Mouse (Mus musculus) myocyte (in vitro differentiated cells): ENCODE measurements around the gene 4930519G04Rik. TPM values are rescaled to one million over a fixed set of nuclear protein-coding genes. Genes with fewer than 3 reads are reported as not detected.

Source experiments
- H3K27me3 ChIP-seq: one replicate; pipeline ENCODE4 v1.6.1; 2011; ENCODE audit not compliant: control insufficient read depth, insufficient read depth, insufficient read length
- H3K36me3 ChIP-seq: one replicate; pipeline ENCODE4 v1.6.1; 2011; ENCODE audit not compliant: control insufficient read depth, insufficient read depth
- H3K4me2 ChIP-seq: one replicate; pipeline ENCODE4 v1.6.1; 2011; ENCODE audit warnings: low read depth, control low read depth
- H3K4me3 ChIP-seq: one replicate; pipeline ENCODE4 v1.5.1; 2011; ENCODE audit warnings: mild to moderate bottlenecking, control low read depth, moderate library complexity
- H3K79me2 ChIP-seq: one replicate; pipeline ENCODE4 v1.6.1; 2011; ENCODE audit not compliant: control insufficient read depth, insufficient read depth
- H3ac ChIP-seq: one replicate; pipeline ENCODE4 v1.6.1; 2011; ENCODE audit not compliant: control insufficient read depth, insufficient read length
- CEBPB ChIP-seq: IDR thresholded peaks from 2 replicates; pipeline ENCODE4 v1.6.1; 2011; ENCODE audit warnings: mild to moderate bottlenecking, moderate library complexity; ENCODE audit not compliant: poor library complexity, insufficient read depth, severe bottlenecking
- E2F4 ChIP-seq: IDR thresholded peaks from one replicate; pipeline ENCODE4 v1.6.1; 2011; ENCODE audit warnings: mild to moderate bottlenecking, control low read depth, moderate library complexity; ENCODE audit not compliant: insufficient read depth
- MAX ChIP-seq: IDR thresholded peaks from one replicate; pipeline ENCODE4 v1.6.1; 2011; ENCODE audit warnings: low read depth, mild to moderate bottlenecking, control low read depth
- MYOD1 ChIP-seq, 3 experiments: IDR thresholded peaks; one replicate each; pipeline ENCODE4 v1.6.1; 2011; ENCODE audit warnings: control low read depth in 2 of 3, low read depth in 2 of 3, mild to moderate bottlenecking in 2 of 3, moderate library complexity in 1 of 3; ENCODE audit not compliant: insufficient read length in 2 of 3, control insufficient read depth in 1 of 3
- MYOG ChIP-seq, 3 experiments: IDR thresholded peaks; one replicate each; pipeline ENCODE4 v1.6.1; 2011; ENCODE audit warnings: control low read depth in 2 of 3, low read depth in 2 of 3, mild to moderate bottlenecking in 2 of 3; ENCODE audit not compliant: insufficient read length in 2 of 3, control insufficient read depth in 1 of 3, insufficient read depth in 1 of 3
- POLR2A ChIP-seq: IDR thresholded peaks from one replicate; pipeline ENCODE4 v1.6.1; 2011; ENCODE audit warnings: low read depth, mild to moderate bottlenecking, control low read depth, moderate library complexity; ENCODE audit not compliant: insufficient read length
- POLR2AphosphoS2 ChIP-seq: IDR thresholded peaks from one replicate; pipeline ENCODE4 v1.6.1; 2011; ENCODE audit warnings: low read depth, control low read depth; ENCODE audit not compliant: insufficient read length
- REST ChIP-seq: IDR thresholded peaks from one replicate; pipeline ENCODE4 v1.6.1; 2011; ENCODE audit warnings: mild to moderate bottlenecking, control low read depth, moderate library complexity; ENCODE audit not compliant: insufficient read depth, insufficient read length
- SRF ChIP-seq: IDR thresholded peaks from one replicate; pipeline ENCODE4 v1.6.1; 2011; ENCODE audit warnings: low read depth; ENCODE audit not compliant: control insufficient read depth, insufficient read length
- TCF12 ChIP-seq: IDR thresholded peaks from one replicate; pipeline ENCODE4 v1.6.1; 2011; ENCODE audit warnings: mild to moderate bottlenecking, control low read depth; ENCODE audit not compliant: poor library complexity, insufficient read depth, severe bottlenecking
- TCF3 ChIP-seq: IDR thresholded peaks from one replicate; pipeline ENCODE4 v1.6.1; 2011; ENCODE audit warnings: low read depth, control low read depth; ENCODE audit not compliant: insufficient read length
- USF1 ChIP-seq: IDR thresholded peaks from one replicate; pipeline ENCODE4 v1.6.1; 2011; ENCODE audit warnings: low read depth, mild to moderate bottlenecking, control low read depth, moderate library complexity
- polyA plus RNA-seq: library from polyadenylated mRNA; unstranded; fragments of >200 nt; fragmentation: generic; extraction: Trizol; gene quantifications from one replicate; pipeline ENCODE4 v1.2.1, GENCODE M21; 2012; ENCODE audit warnings: missing spikeins

Gene 4930519G04Rik
- polyA plus RNA-seq, 1 experiment, result not detected

DNA sequence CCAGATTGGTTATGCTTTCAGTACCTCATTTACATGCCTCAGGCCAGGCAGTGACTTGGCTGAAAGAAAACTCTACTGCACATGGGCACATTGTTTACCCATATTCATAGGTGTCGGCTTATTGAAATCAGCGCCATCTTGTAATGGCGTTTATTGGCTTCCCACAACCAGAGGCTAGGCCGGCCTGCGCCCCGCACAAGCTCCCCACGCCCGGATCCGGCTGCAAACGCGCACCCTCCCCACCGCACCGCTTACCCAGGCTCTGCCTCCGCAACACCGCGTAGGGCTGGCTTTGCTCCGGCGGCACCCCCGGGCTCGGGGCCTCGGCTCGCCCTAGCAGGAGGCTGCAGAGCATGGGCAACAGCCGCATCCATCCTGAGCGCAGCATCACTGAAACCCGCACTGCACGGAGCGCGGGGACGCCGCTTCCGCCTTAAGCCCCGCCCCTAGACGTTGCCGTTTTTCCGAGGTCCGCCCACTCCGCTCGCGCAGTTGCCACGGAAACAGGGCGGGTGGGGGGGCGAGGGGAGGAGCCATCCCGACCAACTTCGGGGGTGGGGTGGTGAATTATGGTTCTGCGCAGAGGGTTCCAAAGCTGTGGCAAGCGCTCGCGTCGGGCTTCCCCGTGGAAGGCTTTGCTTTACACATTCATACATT is 39.8 kb upstream of the 4930519G04Rik start:
- peak overlapping the region; percentile 30 for H3K4me3 ChIP-seq
- peaks cover 6% of the 10 kb centered on the region for H3K79me2 ChIP-seq
- TF ChIP-seq USF1 (no peak), TCF12 (no peak), POLR2AphosphoS2 (peak; percentile 90), MYOD1 (IDR thresholded peaks at IDR 0.05; ENCODE audit: control insufficient read depth in 1 of 3, insufficient read length in 2 of 3, low read depth in 2 of 3) (peak in 1 of 3 experiments; percentile 17), POLR2A (peak; percentile 95), SRF (no peak), CEBPB (no peak), MAX (no peak)
- no peaks in the 10 kb centered on the region for H3K36me3 ChIP-seq
- peak overlapping the region; percentile 7 for H3ac ChIP-seq
- H3K27me3 ChIP-seq, result no peaks in the 10 kb centered on the region
- peak overlapping the region; percentile 64 for H3K4me2 ChIP-seq

DNA sequence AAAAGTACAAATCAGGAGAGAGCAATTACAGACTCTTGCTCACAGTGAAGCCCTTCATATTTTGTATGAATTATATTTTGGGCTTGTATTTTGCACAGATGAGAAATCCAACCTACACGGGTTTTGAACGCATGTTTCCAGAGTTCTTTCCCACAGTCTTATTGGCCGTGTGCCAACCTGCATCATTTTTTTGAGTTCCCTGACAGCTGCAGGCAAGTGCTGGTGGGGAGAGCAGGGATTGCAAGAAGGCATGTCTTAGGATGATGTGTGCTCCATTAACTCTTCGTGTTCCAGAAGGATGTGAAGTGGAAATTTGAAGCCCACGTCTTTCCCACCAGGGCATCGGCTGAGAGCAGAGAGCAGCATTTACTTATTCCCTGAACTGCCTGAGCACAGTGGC is 36.9 kb upstream of the 4930519G04Rik start:
- Histone ChIP-seq H3K4me2 (no peak overlapping the region), H3K36me3 (no peaks in the 10 kb centered on the region)
- TF ChIP-seq SRF (no peak), POLR2AphosphoS2 (no peak), MYOD1 (IDR thresholded peaks at IDR 0.05; ENCODE audit: control insufficient read depth in 1 of 3, insufficient read length in 2 of 3, low read depth in 2 of 3) (no peak), E2F4 (no peak), POLR2A (no peak), TCF12 (no peak), MAX (no peak), MYOG (IDR thresholded peaks at IDR 0.05; ENCODE audit: control insufficient read depth in 1 of 3, insufficient read depth in 1 of 3, insufficient read length in 2 of 3, low read depth in 2 of 3) (no peak), TCF3 (no peak), CEBPB (no peak), REST (no peak), USF1 (no peak)

DNA sequence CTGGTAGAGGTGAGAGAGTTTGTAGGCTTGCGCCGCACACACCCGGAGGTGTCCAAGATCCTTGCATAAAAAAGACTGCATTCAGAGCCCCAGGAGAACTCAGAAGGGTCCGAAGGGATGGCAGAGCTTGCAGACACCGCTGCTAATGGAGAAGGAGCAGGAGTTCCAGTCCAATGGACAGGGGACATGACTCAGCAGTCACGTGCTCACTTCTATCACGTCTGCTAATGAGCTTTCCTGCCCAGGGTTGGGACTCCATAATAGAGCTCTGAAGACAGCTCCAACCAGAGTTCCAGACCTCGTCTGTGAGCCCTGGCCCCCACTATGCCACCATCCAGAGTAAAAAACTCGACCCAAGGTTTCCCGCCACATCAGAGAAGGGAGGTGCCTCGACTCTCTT is 35.3 kb upstream of the 4930519G04Rik start:
- H3K79me2 ChIP-seq, result peaks cover 1% of the 10 kb centered on the region

More for the DNA sequence above, 36.9 kb upstream of the 4930519G04Rik start:
- no peak overlapping the region for H3K4me3 ChIP-seq
- H3K27me3 ChIP-seq, result no peaks in the 10 kb centered on the region
- peaks cover 6% of the 10 kb centered on the region for H3K79me2 ChIP-seq
- H3ac ChIP-seq, result no peak overlapping the region

DNA sequence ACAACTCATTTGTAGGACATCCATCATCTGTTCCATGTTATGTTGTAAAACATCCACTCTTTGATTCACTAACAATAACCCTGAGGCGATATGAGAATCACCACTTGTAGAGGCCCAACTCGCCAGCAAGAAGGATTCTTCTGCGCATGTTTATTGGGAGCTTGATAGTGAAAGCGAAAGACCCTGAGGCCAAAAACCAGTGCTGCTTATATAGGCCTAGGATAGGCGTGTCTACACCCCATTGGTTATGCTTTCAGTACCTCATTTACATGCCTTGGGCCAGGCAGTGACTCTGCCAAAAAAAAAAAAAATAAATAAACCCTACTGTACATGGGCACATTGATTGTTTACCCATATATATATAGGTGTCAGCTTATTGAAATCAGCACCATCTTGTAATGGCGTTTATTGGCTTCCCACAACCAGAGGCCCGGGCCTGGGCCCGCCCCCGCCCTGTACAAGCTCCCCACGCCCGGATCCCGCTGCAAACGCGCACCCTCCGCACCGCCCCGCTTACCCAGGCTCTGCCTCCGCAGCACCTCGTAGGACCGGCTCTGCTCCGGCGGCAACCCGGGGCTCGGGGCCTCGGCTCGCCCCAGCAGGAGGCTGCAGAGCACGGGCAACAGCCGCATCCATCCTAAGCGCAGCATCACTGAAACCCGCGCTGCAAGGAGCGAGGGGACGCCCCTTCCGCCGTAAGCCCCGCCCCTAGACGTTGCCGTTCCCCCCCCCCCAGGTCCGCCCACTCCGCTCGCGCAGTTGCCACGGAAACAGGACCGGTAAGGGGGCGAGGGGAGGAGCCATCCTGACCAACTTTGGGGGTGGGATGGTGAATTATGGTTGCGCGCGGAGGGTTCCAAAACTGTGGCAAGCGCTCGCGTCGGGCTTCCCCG is 30.4 kb upstream of the 4930519G04Rik start, which contains the start of gene 1500011B03Rik:
Gene 1500011B03Rik, minus strand, starts transcription at position 673 of the 893 bp plus-strand sequence.
- peak within 1 kb of the TSS; percentile 17 for H3K4me3 ChIP-seq
- no peaks in the 10 kb centered on the region for H3K79me2 ChIP-seq
- no peak within 1 kb of the TSS for H3ac ChIP-seq
- H3K4me2 ChIP-seq, result peak within 1 kb of the TSS; percentile 35
- no peaks in the 10 kb centered on the region for H3K36me3 ChIP-seq
- no peaks in the 10 kb centered on the region for H3K27me3 ChIP-seq
- TF ChIP-seq POLR2A (peak; percentile 81), POLR2AphosphoS2 (peak; percentile 76), MYOG (IDR thresholded peaks at IDR 0.05; ENCODE audit: control insufficient read depth in 1 of 3, insufficient read depth in 1 of 3, insufficient read length in 2 of 3, low read depth in 2 of 3) (no peak)

More for the DNA sequence above, 35.3 kb upstream of the 4930519G04Rik start:
- Histone ChIP-seq H3K27me3 (no peaks in the 10 kb centered on the region), H3K4me2 (no peak overlapping the region), H3ac (no peak overlapping the region), H3K36me3 (no peaks in the 10 kb centered on the region), H3K4me3 (no peak overlapping the region)
- TF ChIP-seq SRF (no peak), MAX (no peak), TCF3 (no peak), MYOD1 (IDR thresholded peaks at IDR 0.05; ENCODE audit: control insufficient read depth in 1 of 3, insufficient read length in 2 of 3, low read depth in 2 of 3) (no peak)

DNA sequence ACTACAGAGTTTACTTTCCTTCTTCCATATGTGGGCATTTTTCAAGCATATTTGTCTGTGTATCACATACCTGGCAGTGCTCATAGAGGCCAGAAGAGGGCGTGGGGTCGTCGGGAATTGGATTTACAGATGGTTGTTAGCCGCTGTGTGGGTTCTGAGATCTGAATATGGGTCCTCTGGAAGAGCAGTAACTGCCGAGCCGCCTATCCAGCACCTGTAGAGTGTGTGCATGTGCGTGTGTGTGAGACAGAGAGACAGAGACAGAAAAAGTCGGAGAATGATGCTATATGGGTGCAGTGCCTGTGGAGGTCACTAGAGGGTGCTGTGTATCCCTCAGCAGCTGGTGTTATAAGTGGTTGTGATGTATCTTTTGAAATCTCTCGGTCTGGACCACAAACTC is 29.3 kb upstream of the 4930519G04Rik start:
- TF ChIP-seq MYOD1 (IDR thresholded peaks at IDR 0.05; ENCODE audit: control insufficient read depth in 1 of 3, insufficient read length in 2 of 3, low read depth in 2 of 3) (peak in 1 of 3 experiments; percentile 25), POLR2A (no peak)
- H3K27me3 ChIP-seq, result no peaks in the 10 kb centered on the region
- H3K79me2 ChIP-seq, result no peaks in the 10 kb centered on the region
- H3K4me2 ChIP-seq, result peak overlapping the region; percentile 35
- no peak overlapping the region for H3ac ChIP-seq
- H3K4me3 ChIP-seq, result peak overlapping the region; percentile 17
- no peaks in the 10 kb centered on the region for H3K36me3 ChIP-seq
